Mouse (Mus musculus): ENCODE measurements around the gene Cpe. TPM values are rescaled to one million over a fixed set of nuclear protein-coding genes. Genes with fewer than 3 reads are reported as not detected.
A peak's percentile ranks its signal among the peaks of the same experiment; 100 is the strongest.

Cpe gene
- polyA plus RNA-seq, 1 experiment from 2014 or later = 173 TPM

DNA sequence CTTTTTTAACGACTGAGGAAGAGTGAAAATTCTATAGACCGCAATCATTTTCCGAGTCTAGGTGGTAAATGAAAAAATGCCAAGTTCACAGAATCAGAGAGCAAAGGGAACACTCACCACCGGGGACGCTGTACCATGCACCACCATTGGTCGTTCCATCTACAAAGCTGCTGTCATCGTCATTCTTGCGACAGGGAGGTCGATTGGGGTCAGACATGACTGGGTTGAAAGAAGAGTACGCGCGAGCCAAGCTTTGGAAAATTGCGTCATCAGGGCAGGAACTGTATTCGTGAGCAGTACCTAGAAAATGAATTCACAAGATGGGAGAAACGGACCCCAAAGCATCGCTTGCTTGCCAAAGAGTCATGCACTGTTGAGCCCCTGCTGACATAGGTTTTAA is 83.9 kb downstream of the Cpe start:
- Histone ChIP-seq H3K4me1 (replicated peaks; ENCODE audit: control insufficient read depth, insufficient read depth, low read length) (no peaks in the 10 kb centered on the region), H3K36me3 (ENCODE audit: control insufficient read depth, insufficient read depth) (no peaks in the 10 kb centered on the region), H3K9me3 (ENCODE audit: control insufficient read depth) (no peaks in the 10 kb centered on the region), H3K4me3 (ENCODE audit: low read depth, low read length) (no peak overlapping the region), H3K27ac (ENCODE audit: low read depth, low read length) (no peak overlapping the region), H3K9ac (ENCODE audit: low read depth, low read length) (no peak overlapping the region), H3K27me3 (replicated peaks; ENCODE audit: control insufficient read depth, insufficient read depth, low read length) (no peaks in the 10 kb centered on the region), H3K4me2 (replicated peaks; ENCODE audit: low read depth) (no peak overlapping the region)
- no peak for TF ChIP-seq CTCF (IDR thresholded peaks at IDR 0.05; ENCODE audit: low read depth)
- ATAC-seq = no peak
- WGBS = 91% methylated on average over 16 of the region's 16 CpGs

DNA sequence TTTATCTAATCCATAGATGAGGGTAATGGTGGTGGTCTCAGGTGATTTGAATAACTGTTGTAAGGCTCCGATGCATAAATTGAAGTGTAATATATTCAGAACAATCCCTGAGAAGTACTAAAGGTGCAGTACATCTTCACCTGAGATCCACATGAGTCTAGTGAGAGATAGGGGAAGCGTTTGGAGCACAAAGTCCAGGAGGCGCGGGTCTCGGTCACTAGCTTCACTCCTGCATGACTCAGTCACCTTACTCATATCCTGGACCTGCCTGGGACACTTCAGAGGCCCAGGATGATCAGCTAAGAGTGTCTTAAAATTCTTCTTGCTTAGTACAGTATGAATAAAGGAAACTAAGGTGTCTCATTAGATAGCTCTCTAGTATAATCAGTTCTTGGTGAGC is 86.8 kb downstream of the Cpe start:
- no peak overlapping the region for H3K4me3 ChIP-seq (ENCODE audit: low read depth, low read length)
- no peaks in the 10 kb centered on the region for H3K27me3 ChIP-seq (replicated peaks; ENCODE audit: control insufficient read depth, insufficient read depth, low read length)
- no peak overlapping the region for H3K9ac ChIP-seq (ENCODE audit: low read depth, low read length)
- no peak for TF ChIP-seq CTCF (IDR thresholded peaks at IDR 0.05; ENCODE audit: low read depth)
- H3K36me3 ChIP-seq (ENCODE audit: control insufficient read depth, insufficient read depth) = no peaks in the 10 kb centered on the region
- no peaks in the 10 kb centered on the region for H3K9me3 ChIP-seq (ENCODE audit: control insufficient read depth)
- peak; percentile 78 for ATAC-seq
- 67% methylated on average over 5 of the region's 5 CpGs for WGBS
- H3K27ac ChIP-seq (ENCODE audit: low read depth, low read length) = no peak overlapping the region
- H3K4me1 ChIP-seq (replicated peaks; ENCODE audit: control insufficient read depth, insufficient read depth, low read length) = no peaks in the 10 kb centered on the region
- no peak overlapping the region for H3K4me2 ChIP-seq (replicated peaks; ENCODE audit: low read depth)

DNA sequence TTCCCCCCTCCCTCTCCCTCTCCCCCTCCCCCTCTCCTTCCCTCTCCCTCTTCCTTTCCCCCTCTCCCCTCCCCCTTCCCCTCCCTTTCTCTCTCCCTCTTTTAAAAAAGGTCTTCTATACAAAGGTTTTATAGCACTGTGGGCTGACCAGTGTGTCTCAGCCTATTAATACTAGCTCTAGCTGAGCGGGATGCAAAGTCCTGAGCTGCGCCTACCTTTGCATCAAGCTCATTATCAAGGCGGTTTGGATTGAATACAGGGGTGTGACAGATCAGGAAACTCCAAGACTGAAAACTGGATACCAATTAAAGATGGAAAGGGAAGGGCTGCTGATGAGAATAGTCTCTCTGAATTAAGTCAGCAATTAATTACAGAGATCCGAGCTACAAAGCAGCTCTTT is 94.6 kb downstream of the Cpe start:
- Histone ChIP-seq H3K27ac (ENCODE audit: low read depth, low read length) (no peak overlapping the region), H3K27me3 (replicated peaks; ENCODE audit: control insufficient read depth, insufficient read depth, low read length) (no peaks in the 10 kb centered on the region), H3K36me3 (ENCODE audit: control insufficient read depth, insufficient read depth) (no peaks in the 10 kb centered on the region), H3K9ac (ENCODE audit: low read depth, low read length) (no peak overlapping the region), H3K4me2 (replicated peaks; ENCODE audit: low read depth) (no peak overlapping the region), H3K4me1 (replicated peaks; ENCODE audit: control insufficient read depth, insufficient read depth, low read length) (no peaks in the 10 kb centered on the region), H3K9me3 (ENCODE audit: control insufficient read depth) (no peaks in the 10 kb centered on the region), H3K4me3 (ENCODE audit: low read depth, low read length) (no peak overlapping the region)
- no peak for ATAC-seq
- TF ChIP-seq CTCF (IDR thresholded peaks at IDR 0.05; ENCODE audit: low read depth) = no peak
- WGBS = 71% methylated on average over 4 of the region's 4 CpGs

DNA sequence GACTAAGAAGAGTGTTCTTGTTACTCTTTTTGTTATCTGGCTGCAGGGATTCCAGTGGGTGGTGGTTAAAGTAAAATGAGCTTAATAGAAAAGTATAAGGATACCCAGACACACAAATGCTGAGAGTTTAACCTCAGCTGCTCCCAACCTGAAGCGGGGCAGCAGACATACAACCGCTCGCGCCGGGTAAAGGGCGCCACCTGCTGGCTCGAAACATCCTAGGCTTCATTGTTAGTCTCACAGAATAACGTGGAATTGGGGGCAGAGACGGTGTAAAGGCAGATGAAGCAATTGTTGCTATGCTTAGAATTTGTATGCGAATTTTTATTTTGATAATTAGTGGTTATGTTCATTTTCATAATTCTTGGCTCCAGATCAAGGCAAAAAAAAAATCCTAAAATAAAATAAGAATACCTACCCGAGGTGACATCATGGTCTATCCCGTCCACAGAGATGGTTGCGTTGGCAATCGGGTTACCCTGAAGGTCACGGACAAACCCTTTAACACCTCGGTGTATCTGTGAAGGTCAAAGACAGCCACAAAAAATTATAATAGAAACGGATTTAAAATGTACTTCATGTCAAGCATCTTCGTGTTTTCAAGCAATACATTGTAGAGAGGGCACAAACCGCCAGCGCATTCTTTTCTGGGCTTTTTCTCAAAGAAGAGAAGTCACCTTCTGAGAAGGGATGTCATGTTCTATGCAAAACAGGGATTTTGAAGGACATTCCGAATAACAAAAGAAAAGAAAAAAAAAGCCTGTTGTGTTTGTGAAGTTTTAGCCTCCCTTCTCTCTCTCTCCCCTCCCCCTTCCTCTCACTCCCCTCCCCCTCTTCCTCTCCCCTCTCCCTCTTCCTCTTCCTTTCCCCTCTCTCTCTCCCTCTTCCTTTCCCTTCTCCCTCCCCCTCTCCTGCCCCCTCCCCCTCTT is 95.5 kb downstream of the Cpe start:
- H3K9ac ChIP-seq (ENCODE audit: low read depth, low read length) = no peak overlapping the region
- 40% methylated on average over 21 of the region's 21 CpGs for WGBS
- no peaks in the 10 kb centered on the region for H3K9me3 ChIP-seq (ENCODE audit: control insufficient read depth)
- H3K36me3 ChIP-seq (ENCODE audit: control insufficient read depth, insufficient read depth) = no peaks in the 10 kb centered on the region
- H3K27me3 ChIP-seq (replicated peaks; ENCODE audit: control insufficient read depth, insufficient read depth, low read length) = no peaks in the 10 kb centered on the region
- no peak overlapping the region for H3K4me2 ChIP-seq (replicated peaks; ENCODE audit: low read depth)
- ATAC-seq = 0 out of 2 replicates have a peak, but pooled peaks have one; percentile 43
- no peaks in the 10 kb centered on the region for H3K4me1 ChIP-seq (replicated peaks; ENCODE audit: control insufficient read depth, insufficient read depth, low read length)
- peak; percentile 89 for TF ChIP-seq CTCF (IDR thresholded peaks at IDR 0.05; ENCODE audit: low read depth)
- no peak overlapping the region for H3K4me3 ChIP-seq (ENCODE audit: low read depth, low read length)
- no peak overlapping the region for H3K27ac ChIP-seq (ENCODE audit: low read depth, low read length)

DNA sequence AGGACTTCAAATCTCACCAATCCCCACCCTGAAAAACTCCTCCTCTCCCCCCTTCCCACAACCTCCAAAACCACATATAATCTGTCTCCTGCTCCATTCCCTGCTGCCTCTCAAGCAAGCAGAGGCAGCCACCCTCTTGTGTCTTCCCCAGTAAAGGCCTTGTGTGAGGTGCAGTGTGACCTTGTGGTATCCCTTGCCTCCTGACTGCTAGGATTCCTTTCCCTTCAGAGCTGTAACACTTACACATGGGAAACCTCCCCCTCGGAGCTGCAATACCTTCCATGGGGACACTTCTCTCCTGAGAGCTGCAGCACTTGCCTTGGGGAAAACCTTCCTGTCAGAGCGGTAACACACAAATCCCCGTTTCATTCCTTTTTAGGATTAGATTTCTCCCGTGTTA is 96.5 kb downstream of the Cpe start:
- Histone ChIP-seq H3K27me3 (replicated peaks; ENCODE audit: control insufficient read depth, insufficient read depth, low read length) (no peaks in the 10 kb centered on the region), H3K4me2 (replicated peaks; ENCODE audit: low read depth) (no peak overlapping the region), H3K4me1 (replicated peaks; ENCODE audit: control insufficient read depth, insufficient read depth, low read length) (no peaks in the 10 kb centered on the region), H3K27ac (ENCODE audit: low read depth, low read length) (no peak overlapping the region), H3K4me3 (ENCODE audit: low read depth, low read length) (no peak overlapping the region), H3K36me3 (ENCODE audit: control insufficient read depth, insufficient read depth) (no peaks in the 10 kb centered on the region), H3K9ac (ENCODE audit: low read depth, low read length) (no peak overlapping the region), H3K9me3 (ENCODE audit: control insufficient read depth) (no peaks in the 10 kb centered on the region)
- no peak for TF ChIP-seq CTCF (IDR thresholded peaks at IDR 0.05; ENCODE audit: low read depth)
- 79% methylated on average over 4 of the region's 4 CpGs for WGBS
- ATAC-seq = no peak

DNA sequence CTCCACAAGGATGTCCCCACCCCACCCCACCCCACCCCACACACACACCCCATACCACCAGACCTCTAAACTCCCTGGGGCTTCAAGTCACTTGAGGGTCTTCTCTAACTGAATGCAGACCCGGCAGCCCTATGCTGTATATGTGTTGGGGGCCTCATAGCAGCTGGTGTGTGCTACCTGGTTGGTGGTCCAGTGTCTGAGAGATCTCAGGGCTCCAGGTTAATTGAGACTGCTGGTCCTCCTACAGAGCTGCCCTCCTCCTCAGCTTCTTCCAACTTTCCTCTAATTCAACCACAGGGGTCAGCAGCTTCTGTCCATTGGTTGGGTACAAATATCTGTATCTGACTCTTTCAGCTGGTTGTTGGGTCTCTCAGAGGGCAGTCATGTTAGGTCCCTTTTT is 102.4 kb downstream of the Cpe start:
- no peak for ATAC-seq
- no peak overlapping the region for H3K27ac ChIP-seq (ENCODE audit: low read depth, low read length)
- H3K4me1 ChIP-seq (replicated peaks; ENCODE audit: control insufficient read depth, insufficient read depth, low read length) = no peaks in the 10 kb centered on the region
- no peaks in the 10 kb centered on the region for H3K27me3 ChIP-seq (replicated peaks; ENCODE audit: control insufficient read depth, insufficient read depth, low read length)
- 95% methylated on average over 1 of the region's 1 CpGs for WGBS
- no peak overlapping the region for H3K9ac ChIP-seq (ENCODE audit: low read depth, low read length)
- no peaks in the 10 kb centered on the region for H3K36me3 ChIP-seq (ENCODE audit: control insufficient read depth, insufficient read depth)
- H3K9me3 ChIP-seq (ENCODE audit: control insufficient read depth) = no peaks in the 10 kb centered on the region
- TF ChIP-seq CTCF (IDR thresholded peaks at IDR 0.05; ENCODE audit: low read depth) = no peak
- no peak overlapping the region for H3K4me3 ChIP-seq (ENCODE audit: low read depth, low read length)
- H3K4me2 ChIP-seq (replicated peaks; ENCODE audit: low read depth) = no peak overlapping the region
